Mouse (Mus musculus) hematopoietic stem cell, adult 5-6 weeks (primary cell): ENCODE results near the gene Ms4a3. TPM values are rescaled to one million over a fixed set of nuclear protein-coding genes. Genes with fewer than 3 reads are reported as not detected.

Source experiments
- ATAC-seq, 2 experiments: fragments of 125-278 bp in 1 of 2; replicated peaks in 1 of 2; 2 replicates each; pipeline ENCODE4 v1.8.0; 2016 to 2017; ENCODE audit warnings: inconsistent platforms in 2 of 2, mild to moderate bottlenecking in 2 of 2, moderate number of reproducible peaks in 2 of 2, low read depth in 1 of 2, moderate TSS enrichment in 1 of 2; ENCODE audit not compliant: low FRiP score in 2 of 2, poor library complexity in 2 of 2, severe bottlenecking in 2 of 2, insufficient read depth in 1 of 2, low TSS enrichment in 1 of 2
- total RNA-seq: library from RNA; stranded (forward); fragments of 172-1452, 232-1000 nt; gene quantifications from 2 replicates; pipeline ENCODE4 v1.2.3, GENCODE M21; 2017

The Ms4a3 gene
- total RNA-seq, 1 experiment from 2014 or later, result 17.6 TPM

GRCm38 (mm10) chr19:11608172-11608571, 32.5 kb downstream of the Ms4a3 start:
- ATAC-seq, result peak in 1 of 2 experiments; percentile 49; a peak in 2 of 4 replicates

- ATAC-seq, result no peak
These were observed 36.0 kb downstream of the Ms4a3 start, which contains the start of gene Ms4a6d for GRCm38 (mm10) chr19:11604603-11605002. Ms4a6d (minus strand) TSS chr19:11604849.

GRCm38 (mm10) chr19:11602026-11602425, 38.6 kb downstream of the Ms4a3 start:
- peak; percentile 85 to 95 for ATAC-seq

GRCm38 (mm10) chr19:11601349-11601748, 39.3 kb downstream of the Ms4a3 start:
- no peak for ATAC-seq

DNA sequence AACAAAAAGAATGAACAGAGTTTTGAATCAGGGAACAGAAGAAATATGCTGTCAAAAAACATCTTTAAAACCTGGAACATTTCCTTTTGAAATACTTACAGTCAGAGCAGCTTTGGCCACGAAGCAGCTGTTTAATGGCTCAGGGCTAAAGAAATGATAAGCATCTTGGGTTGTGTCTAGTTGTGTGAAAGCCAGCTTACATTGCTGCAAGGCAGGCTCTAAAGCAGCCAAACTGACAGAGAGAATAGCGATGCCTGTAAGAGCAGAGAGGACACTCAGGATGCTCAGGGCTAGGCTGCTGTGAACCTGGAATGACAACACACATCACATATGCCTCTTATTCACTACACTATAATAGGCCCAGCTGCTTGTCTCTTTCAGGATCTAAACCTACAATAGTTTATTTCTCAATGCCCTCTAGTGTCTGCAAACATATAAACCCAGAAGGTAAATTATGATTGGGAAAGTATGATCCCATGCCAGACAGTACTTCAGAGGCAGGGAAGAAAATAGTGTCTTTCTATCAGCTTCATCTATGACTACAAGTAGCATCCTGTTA, 50.7 kb downstream of the Ms4a3 start:
- no peak for ATAC-seq

DNA sequence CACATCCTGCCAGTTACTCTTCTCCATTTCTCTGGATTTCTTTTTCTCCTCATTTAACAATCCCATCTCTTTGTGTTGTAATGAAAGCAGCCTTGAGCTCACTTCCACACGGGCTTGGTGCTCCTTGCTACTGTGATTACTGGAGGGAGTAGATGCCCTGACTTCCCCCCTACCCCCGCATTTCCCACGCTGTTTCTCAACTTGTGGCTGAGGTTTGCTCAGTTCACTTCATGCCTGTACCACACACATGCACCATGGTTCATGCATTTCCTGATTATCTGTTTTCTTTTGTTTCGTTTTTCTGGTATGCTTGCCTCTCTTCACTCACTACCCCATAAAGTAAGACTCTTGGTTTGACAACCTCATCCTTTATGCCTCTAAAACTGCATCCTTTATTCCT, 51.4 kb downstream of the Ms4a3 start:
- no peak for ATAC-seq

Other genes starting within 250 kb of the Ms4a3 start
- gene Ms4a4c, start 236.1 kb downstream of the Ms4a3 start, total RNA-seq, result 10.5 and 14.1 TPM in 2 replicates
- 1.1 and 4.7 TPM in 2 replicates for gene Ms4a4b, start 197.3 kb downstream of the Ms4a3 start, total RNA-seq
- 23.6 and 32.0 TPM in 2 replicates for gene Ms4a6c, start 171.5 kb downstream of the Ms4a3 start, total RNA-seq
- 0.69 and 11.6 TPM in 2 replicates for gene Gm8369, start 154.9 kb downstream of the Ms4a3 start, total RNA-seq
- gene Ms4a6b, start 124.3 kb downstream of the Ms4a3 start, total RNA-seq, result 15.9 and 39.4 TPM in 2 replicates
- gene Ms4a4d, start 104.0 kb downstream of the Ms4a3 start, total RNA-seq, result 0.25 TPM in 1 of 2 replicates, not detected in the other
- gene Ms4a6d, start 36.0 kb downstream of the Ms4a3 start, total RNA-seq, result 0.55 and 1.1 TPM in 2 replicates
- 7.5 and 21.3 TPM in 2 replicates for gene Ms4a2, start 17.1 kb downstream of the Ms4a3 start, total RNA-seq
- 1.2 TPM in 1 of 2 replicates, not detected in the other for gene Oosp2, start 19.7 kb upstream of the Ms4a3 start, total RNA-seq
- gene Oosp1, start 50.3 kb upstream of the Ms4a3 start, total RNA-seq, result 0.40 and 0.81 TPM in 2 replicates
- gene Oosp3, start 56.2 kb upstream of the Ms4a3 start, total RNA-seq, result not detected in 2 replicates
- not detected in 2 replicates for gene Gif, start 106.7 kb upstream of the Ms4a3 start, total RNA-seq
- gene Mrpl16, start 129.5 kb upstream of the Ms4a3 start, total RNA-seq, result 60.9 and 76.5 TPM in 2 replicates
- gene Stx3, start 178.6 kb upstream of the Ms4a3 start, total RNA-seq, result 13.1 and 14.9 TPM in 2 replicates
- gene Olfr1417, start 198.4 kb upstream of the Ms4a3 start, total RNA-seq, result not detected in 2 replicates
- gene Olfr1418, start 220.2 kb upstream of the Ms4a3 start, total RNA-seq, result not detected in 2 replicates
- not detected in 2 replicates for gene Olfr1419, start 234.3 kb upstream of the Ms4a3 start, total RNA-seq
- gene Olfr1420, start 245.7 kb upstream of the Ms4a3 start, total RNA-seq, result not detected in 2 replicates